Mouse (Mus musculus): Measurements from ENCODE around the gene Pkd2l1.

Pkd2l1 gene

GRCm38 (mm10) chr19:44192342-44192741, at the start of gene Pkd2l1:
Gene Pkd2l1 (minus strand): TSS chr19:44192442.
- DNase-seq: no peak

DNA sequence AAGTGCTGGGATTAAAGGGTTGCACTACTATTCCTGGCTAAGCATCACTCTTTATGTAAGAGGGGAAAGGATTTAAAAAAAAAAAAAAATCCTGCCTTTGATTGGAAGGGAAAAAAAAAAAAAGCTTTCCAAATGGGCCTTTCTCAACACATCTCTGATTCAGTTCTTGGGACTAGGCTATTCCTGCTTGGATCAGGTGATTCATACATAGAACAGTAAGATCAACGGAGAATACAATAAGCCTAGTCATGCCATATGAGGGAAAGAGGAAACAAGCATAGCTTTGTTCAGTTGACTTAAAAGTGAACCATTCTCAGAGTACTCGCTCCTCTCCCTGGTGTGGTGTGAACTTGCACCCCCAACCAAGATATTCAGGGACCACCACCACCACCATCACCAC, 46.7 kb upstream of the Pkd2l1 start:
- DNase-seq: no peak

DNA sequence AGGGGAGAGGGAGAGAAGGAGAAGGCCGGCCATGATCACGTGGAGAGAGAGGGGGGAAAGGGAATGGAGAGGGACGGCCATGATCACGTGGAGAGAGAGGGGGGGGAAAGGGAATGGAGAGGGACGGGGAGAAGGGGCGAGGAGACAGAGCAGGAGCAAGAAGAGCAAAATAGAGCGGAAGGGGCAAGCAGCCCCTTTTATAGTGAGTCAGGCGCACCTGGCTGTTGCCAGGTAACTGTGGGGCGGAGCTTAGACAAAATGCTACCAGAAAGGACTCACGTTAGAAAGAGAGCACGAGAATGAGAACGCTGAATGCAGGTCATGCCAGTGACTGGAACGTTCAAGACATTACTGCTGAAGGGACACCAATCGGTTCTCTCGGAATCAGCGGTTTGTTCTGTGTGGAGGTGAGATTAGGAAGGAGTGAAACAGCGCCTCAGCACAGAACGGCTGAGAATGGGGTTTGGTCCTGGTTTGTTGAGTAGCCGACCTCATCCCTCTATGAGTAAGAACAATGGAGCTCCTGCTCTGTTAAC, 45.3 kb upstream of the Pkd2l1 start:
- DNase-seq: no peak

DNA sequence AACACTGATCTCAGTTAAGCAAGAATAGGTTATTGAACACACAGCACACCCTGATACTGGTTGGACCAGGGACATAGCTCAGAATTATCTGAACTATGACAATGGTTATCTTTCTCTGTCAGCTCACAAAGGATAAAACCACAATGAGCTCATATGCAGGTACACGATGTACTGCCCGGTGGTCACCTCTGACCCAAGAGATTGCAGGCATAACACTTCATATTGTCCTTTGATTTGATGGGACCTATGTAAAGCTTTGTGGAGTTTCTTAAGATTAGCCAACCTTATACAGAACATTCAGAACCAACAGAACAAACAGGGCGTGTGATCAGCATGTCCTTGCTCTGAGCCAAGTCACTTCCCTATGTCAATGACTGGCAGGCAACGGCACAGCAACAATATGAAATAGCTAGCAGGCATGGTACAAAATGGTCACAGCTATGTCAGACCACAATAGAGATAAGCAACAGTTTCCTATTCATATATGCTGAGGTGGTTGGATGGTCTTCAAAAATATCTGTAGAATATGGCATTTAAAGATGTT, 39.4 kb upstream of the Pkd2l1 start:
- no peak for DNase-seq

GRCm38 (mm10) chr19:44230212-44230611, 38.0 kb upstream of the Pkd2l1 start:
- no peak for DNase-seq

DNA sequence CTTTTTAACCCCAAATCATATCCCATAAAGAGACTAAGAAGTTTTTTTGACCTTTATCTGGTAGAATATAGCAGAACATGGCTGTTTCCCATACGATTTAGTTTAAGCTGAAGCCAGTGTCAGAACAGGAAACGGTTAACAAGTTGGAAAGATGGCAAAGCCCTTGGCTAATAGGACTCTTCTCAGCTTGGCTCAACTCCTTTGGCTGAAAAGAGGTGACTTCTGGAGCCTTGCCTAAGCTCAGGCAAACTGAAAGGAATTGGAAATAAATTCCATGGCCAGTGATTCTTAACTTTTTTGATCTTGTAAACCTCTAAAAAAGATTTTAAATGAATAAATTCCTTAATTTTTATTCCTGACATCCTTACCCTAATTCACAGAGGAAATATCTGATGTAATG, 37.5 kb upstream of the Pkd2l1 start:
- DNase-seq: no peak

DNA sequence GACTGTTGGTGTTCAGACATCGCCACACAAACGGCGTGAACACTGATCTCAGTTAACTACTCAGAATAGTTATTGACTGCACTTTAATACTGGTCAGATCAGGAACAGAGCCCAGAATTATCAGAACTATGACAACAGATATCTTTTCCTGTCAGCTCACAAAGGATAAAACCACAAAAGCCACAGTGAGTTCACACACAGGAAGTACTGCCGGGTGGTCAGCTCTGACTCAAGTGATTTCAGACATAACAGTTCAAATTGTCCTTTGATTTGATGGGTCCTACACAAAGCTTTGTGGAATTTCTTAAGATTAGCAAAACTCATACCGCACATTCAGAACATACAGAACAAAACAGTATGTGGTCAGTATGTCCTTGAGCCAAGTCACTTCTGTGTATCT, 33.5 kb upstream of the Pkd2l1 start:
- DNase-seq: no peak

DNA sequence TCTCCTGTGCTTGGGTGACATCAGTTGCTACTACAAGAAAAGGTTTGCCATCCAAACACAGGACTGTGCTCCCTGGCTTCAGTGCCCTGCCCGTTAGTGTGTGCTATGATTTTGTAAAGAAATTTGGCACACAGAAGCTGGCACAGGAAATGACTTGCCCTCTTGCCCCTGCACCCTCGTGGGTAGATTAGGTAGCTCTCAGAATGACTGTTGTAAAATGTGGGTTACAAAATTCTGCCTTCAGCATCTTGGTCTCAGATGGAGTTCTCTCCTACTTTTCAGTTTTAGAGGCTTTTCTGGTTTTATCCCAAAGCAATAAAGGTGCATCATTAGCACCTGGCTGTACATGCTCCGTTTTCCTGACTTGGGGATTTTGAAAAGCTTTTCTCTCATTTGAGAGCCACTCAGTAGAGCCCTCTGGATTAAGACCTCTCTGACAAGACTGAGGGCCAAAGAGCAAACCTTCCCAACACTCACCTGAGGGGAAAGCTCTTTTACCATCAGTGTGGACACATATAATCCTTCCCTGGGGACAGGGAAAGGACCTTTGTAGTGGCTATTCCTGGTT, 25.8 kb upstream of the Pkd2l1 start:
- DNase-seq: no peak

- DNase-seq: no peak
Observed at GRCm38 (mm10) chr19:44215255-44215654, 23.0 kb upstream of the Pkd2l1 start.

GRCm38 (mm10) chr19:44207079-44207478, 14.8 kb upstream of the Pkd2l1 start:
- no peak for DNase-seq

- DNase-seq: no peak
Observed at GRCm38 (mm10) chr19:44203015-44203564, 10.8 kb upstream of the Pkd2l1 start, which contains the start of gene Scd3. Gene Scd3 (plus strand): TSS chr19:44203269.

GRCm38 (mm10) chr19:44198964-44199363, 6.7 kb upstream of the Pkd2l1 start:
- peak; percentile 39 for DNase-seq

GRCm38 (mm10) chr19:44198494-44198893, 6.3 kb upstream of the Pkd2l1 start:
- DNase-seq: no peak

- DNase-seq: no peak
Observed at GRCm38 (mm10) chr19:44197053-44197852, 5.0 kb upstream of the Pkd2l1 start.

- peak; percentile 65 for DNase-seq
Observed at GRCm38 (mm10) chr19:44195138-44195537, 2.9 kb upstream of the Pkd2l1 start.

- DNase-seq: no peak
Observed at GRCm38 (mm10) chr19:44193906-44194305, 1.7 kb upstream of the Pkd2l1 start.

DNA sequence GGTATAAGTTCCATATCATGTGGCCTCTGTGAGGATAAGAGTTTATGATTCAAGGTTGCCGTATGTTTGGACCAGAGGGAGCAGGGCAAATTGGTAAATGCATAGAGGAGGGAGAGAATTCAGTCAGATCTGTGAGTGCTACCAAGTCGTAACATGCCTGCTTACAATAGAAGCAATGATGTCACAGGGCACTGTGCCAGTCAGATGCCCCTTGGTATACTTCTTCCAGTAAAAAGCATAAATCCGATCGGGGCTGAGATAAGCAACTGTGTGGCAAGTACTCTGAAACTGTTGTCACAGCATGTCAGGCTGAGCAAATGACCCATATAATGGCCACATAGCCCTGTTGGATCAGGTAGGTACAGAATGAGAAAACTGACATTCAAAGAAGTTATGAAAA, 3.2 kb downstream of the Pkd2l1 start:
- no peak for DNase-seq

DNA sequence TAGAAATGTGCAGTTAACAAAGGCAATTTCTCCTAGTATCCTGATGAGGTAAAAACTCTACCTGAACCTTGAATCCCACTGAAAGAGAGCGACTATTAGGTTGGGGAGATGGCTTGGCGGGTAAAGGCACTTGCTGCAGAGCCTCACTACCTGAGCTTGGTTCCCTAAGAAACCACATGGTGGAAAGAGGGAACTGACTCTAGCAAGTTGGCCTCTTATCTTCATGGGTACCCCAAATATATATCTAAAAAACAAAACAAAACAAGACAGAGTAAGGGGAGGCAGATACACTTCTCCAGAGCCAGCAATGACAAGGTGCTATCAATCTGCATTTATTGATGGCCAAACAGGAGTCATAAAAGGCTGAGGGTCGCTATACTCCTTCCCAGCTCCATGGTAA, 8.3 kb downstream of the Pkd2l1 start:
- DNase-seq: no peak

GRCm38 (mm10) chr19:44180502-44180901, 11.7 kb downstream of the Pkd2l1 start:
- no peak for DNase-seq

- no peak for DNase-seq
Observed at GRCm38 (mm10) chr19:44176741-44177140, 15.5 kb downstream of the Pkd2l1 start.

DNA sequence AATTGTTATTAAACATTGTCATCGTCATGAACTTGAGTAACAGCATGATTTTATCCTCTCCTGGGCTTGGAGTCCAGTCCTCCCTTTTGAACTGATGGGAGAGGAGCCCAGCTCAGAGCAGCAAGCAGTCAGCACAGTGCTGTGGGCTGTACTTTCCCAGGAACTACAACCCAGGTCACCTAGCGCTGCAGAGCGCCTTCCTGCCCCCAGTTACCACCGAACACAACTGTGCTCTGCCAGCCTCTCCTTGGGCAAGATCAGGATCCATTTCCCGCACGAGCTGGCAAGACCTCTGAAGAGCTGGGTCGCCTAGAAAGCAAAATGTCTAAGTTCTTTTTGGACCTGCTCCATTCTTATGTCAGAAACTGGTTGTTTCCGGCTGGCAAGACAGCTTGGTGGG, 17.4 kb downstream of the Pkd2l1 start:
- no peak for DNase-seq

- no peak for DNase-seq
Observed at GRCm38 (mm10) chr19:44161515-44161914, 30.7 kb downstream of the Pkd2l1 start.

DNA sequence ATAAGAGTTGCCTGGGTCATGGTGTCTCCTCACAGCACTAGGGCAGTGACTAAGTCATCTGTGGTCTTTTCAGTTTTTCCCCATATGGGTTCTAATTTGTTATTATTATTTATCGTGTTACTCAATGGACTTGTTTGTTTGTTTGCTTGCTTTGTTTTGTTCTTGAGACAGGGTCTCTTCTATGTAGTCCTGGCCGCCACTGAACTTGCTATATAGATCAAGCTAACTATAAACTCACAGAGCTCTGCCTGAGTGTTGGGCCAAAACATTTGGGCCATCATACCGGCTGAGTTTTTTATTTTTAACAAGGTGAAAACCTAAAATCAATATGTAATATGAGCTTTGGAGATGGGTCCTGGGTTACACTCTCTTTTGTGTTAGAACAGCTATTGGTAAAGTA, 32.9 kb downstream of the Pkd2l1 start:
- DNase-seq: no peak

DNA sequence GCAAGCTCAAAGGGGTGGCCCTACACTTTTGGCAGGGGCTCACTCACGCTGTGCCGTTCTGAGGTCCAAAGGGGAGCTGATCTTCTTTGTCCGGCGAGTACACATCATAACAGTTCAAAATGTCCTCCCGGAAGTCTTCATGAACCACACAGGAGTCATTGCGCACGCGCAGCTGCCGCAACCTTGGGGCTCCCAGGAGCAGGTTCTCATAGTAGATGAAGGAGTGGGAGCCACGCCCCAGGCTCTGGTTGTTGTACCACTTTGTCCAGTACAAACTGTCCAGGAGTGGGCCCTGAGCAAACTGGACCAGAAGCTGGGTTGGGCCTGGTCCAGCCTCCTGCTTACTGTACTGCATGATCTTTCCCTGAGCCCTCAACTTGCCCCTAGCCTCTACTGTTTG, 35.2 kb downstream of the Pkd2l1 start:
- DNase-seq: no peak
